Mouse (Mus musculus): ENCODE measurements around the gene Nfkbil1. TPM values are rescaled to one million over a fixed set of nuclear protein-coding genes. Genes with fewer than 3 reads are reported as not detected.

Gene Nfkbil1
- polyA plus RNA-seq, 1 experiment from 2014 or later, result 4.3 TPM

DNA sequence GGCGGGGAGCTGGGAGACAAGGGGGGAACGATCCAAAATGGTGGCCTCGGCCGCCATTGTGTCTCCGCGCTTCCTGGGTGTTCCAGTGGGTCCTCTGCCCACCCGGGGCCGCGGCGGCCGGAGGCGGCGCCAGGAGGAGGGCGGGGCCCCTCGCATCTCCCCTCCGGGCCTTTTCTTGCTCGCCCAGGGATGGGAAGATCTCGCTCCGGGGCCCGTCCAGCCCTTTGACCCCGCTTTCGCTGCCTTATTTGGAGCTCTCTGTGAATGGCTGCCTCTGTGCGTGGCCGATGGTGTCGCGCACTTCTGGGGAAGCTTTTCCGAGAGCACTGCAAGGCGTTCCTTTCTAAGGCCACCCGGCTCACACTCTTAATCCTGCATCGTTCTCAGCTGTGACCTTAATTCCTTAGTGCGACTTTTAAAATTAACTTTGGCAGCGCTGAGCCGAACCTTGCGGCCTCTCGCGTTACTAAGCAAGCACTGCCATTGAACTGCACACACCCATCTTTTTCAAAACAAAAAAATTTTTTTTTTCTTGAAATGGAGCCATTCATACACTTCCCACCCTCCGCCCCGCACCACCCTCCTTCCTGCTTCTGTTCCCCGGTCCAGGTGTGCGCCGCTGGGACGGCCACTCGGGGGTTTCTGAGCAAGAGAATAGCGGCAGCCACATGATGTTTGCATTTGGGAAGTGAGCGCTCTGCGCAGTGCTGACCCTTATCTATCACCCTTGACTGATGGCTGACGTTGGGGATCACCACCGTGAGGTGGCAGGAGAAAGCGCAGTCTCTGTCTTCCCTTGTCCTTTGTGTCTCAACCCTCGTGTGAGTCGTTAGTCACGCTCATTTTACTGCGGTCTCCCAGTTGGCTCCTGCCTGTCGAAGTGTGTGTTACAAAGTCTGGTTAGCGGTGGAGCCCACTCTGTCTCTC, 6.7 kb upstream of the Nfkbil1 start:
- Histone ChIP-seq H3K9me3 (ENCODE audit: control insufficient read depth, low read length) (no peaks in the 10 kb centered on the region), H3K9ac (ENCODE audit: low read length) (peak overlapping the region; percentile 99), H3K27me3 (replicated peaks; ENCODE audit: control insufficient read depth, insufficient read depth, low read length) (no peaks in the 10 kb centered on the region), H3K27ac (ENCODE audit: low read depth) (peak overlapping the region; percentile 99), H3K4me2 (ENCODE audit: low read length) (peak overlapping the region; percentile 87), H3K36me3 (ENCODE audit: control insufficient read depth, insufficient read depth, low read length) (peaks cover 41% of the 10 kb centered on the region), H3K4me3 (ENCODE audit: low read depth, low read length) (peak overlapping the region; percentile 86), H3K4me1 (replicated peaks; ENCODE audit: control insufficient read depth, insufficient read depth, low read length) (peaks cover 41% of the 10 kb centered on the region)
- under 1% methylated on average over 55 of the region's 55 CpGs for WGBS
- DNase-seq (ENCODE audit: low spot score) (peak; percentile 96), ATAC-seq (replicated peaks; ENCODE audit: low FRiP score, low TSS enrichment, low read depth) (peak; percentile 60)

DNA sequence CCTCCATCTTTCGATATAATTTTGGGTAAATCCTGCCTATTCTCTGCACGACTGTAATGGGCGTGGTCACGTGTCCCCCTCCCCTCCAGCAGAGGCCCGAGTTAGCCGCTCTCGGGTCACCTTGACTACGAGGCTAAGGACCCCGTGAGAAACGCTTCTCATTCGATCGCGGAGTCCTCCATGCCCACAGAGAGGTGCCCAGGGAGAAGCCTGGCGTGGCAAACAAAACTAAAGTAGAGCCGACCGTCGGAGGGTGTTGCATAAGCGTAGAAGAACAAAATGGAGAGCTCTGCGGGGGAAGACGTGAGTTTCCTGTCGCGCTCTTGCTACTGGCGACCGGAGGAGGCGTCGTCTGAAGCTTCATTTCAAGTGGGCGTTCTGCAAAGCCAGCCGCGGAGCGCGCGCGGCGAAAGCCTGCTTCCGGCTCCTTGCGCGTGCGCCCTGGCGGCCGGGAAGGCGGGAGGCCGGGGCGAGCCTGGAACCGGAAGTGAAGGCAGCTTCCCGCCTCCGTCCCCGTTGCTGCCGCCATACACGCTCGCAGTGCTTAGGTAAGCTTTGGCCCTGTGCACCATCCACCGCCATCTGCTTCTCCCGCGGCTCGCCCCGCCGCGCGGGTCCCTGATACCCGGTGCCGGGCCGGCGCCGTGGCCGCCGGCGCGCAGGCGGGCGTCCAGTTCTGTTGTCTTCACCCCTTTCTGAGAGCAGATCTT, 5.9 kb upstream of the Nfkbil1 start, which contains the start of gene Ddx39b:
Gene Ddx39b, plus strand, starts transcription at position 442 of the 710 bp plus-strand sequence.
- no peaks in the 10 kb centered on the region for H3K9me3 ChIP-seq (ENCODE audit: control insufficient read depth, low read length)

DNA sequence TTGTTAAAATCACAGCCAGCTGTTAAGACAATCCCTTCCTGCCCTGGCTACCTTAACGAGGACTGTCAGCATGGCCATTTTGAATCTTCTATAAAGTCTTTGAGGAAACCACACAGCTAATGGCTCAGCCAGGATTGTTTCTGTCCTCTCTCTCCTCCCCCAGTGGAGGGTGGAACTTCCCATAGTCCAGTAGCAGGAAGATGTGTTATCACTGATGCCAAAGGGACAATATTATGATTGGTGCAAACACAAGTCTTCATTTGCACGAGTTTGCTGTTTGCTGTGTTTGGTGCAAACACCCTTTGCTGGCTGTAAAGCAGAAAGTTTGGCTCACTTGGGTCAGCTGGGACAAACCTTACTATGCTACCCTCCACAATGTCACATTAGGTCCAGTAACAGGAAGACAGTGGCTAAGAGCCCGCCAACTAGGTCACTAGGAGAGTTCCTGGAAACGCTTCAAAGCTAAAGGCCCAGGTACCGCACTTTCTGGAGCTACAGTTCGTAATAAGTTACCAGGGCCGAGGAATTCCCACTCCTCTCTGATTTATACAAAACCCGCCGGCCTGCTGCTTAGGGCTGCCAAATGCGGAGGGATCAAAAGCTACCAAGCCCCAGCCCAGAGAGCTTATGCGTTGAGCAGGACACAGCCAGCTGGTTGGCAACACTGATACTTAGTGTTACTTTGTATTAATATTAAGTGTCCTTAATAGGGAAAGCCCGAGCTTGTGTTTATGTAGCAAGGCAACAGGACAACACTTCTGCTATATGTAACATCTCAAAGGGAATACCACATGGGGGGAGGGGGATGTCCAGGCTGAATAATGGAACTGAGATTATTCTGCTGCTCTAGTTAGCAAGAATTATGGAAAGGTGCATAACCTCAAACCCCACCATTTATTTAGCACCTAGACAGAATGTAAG, 5.1 kb upstream of the Nfkbil1 start:
- DNase-seq (ENCODE audit: low spot score) (no peak), ATAC-seq (replicated peaks; ENCODE audit: low FRiP score, low TSS enrichment, low read depth) (peak; percentile 0; the same call in 1 of the 2 replicates)
- Histone ChIP-seq H3K4me2 (ENCODE audit: low read length) (peak overlapping the region; percentile 87), H3K4me3 (ENCODE audit: low read depth, low read length) (peak overlapping the region; percentile 86), H3K4me1 (replicated peaks; ENCODE audit: control insufficient read depth, insufficient read depth, low read length) (peaks cover 39% of the 10 kb centered on the region), H3K27ac (ENCODE audit: low read depth) (peak overlapping the region; percentile 99), H3K9me3 (ENCODE audit: control insufficient read depth, low read length) (no peaks in the 10 kb centered on the region), H3K9ac (ENCODE audit: low read length) (peak overlapping the region; percentile 99), H3K36me3 (ENCODE audit: control insufficient read depth, insufficient read depth, low read length) (peaks cover 25% of the 10 kb centered on the region), H3K27me3 (replicated peaks; ENCODE audit: control insufficient read depth, insufficient read depth, low read length) (no peaks in the 10 kb centered on the region)
- 24% methylated on average over 12 of the region's 12 CpGs for WGBS

More for the DNA sequence above, 5.9 kb upstream of the Nfkbil1 start, which contains the start of gene Ddx39b:
- Histone ChIP-seq H3K4me3 (ENCODE audit: low read depth, low read length) (peak within 1 kb of the TSS; percentile 86), H3K27me3 (replicated peaks; ENCODE audit: control insufficient read depth, insufficient read depth, low read length) (no peaks in the 10 kb centered on the region), H3K27ac (ENCODE audit: low read depth) (peak within 1 kb of the TSS; percentile 99), H3K36me3 (ENCODE audit: control insufficient read depth, insufficient read depth, low read length) (peaks cover 33% of the 10 kb centered on the region), H3K4me2 (ENCODE audit: low read length) (peak within 1 kb of the TSS; percentile 87), H3K4me1 (replicated peaks; ENCODE audit: control insufficient read depth, insufficient read depth, low read length) (peaks cover 43% of the 10 kb centered on the region), H3K9ac (ENCODE audit: low read length) (peak within 1 kb of the TSS; percentile 99)
- WGBS, result under 1% methylated on average over 69 of the region's 69 CpGs
- ATAC-seq (replicated peaks; ENCODE audit: low FRiP score, low TSS enrichment, low read depth) (peak; percentile 91), DNase-seq (ENCODE audit: low spot score) (peak; percentile 99)

DNA sequence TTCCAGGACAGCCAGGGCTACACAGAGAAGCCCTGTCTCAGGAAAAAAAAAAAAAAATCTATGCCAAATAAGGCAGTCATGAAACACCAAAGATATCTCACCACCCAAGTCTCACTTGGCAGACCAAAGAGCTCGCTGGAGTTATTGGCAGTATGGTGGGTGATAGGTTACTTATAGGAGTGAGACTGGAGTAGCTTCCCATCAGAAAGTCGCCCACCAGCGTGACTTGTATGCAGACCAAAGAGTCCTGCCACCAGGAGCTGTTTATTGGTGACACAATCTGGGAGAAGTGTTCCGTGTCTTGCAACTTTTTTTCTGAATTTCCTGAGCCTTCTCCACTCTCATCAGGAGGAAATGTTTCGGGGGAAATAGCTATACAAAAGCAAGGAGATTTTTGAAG, 4.1 kb upstream of the Nfkbil1 start:
- peaks cover 31% of the 10 kb centered on the region for H3K4me1 ChIP-seq (replicated peaks; ENCODE audit: control insufficient read depth, insufficient read depth, low read length)
- H3K4me3 ChIP-seq (ENCODE audit: low read depth, low read length), result no peak overlapping the region
- peaks cover 15% of the 10 kb centered on the region for H3K36me3 ChIP-seq (ENCODE audit: control insufficient read depth, insufficient read depth, low read length)
- H3K9ac ChIP-seq (ENCODE audit: low read length), result no peak overlapping the region
- no peaks in the 10 kb centered on the region for H3K9me3 ChIP-seq (ENCODE audit: control insufficient read depth, low read length)
- H3K27ac ChIP-seq (ENCODE audit: low read depth), result peak overlapping the region; percentile 99; the same call in 1 of the 2 replicates
- 77% methylated on average over 5 of the region's 5 CpGs for WGBS
- ATAC-seq (replicated peaks; ENCODE audit: low FRiP score, low TSS enrichment, low read depth), result no peak
- H3K4me2 ChIP-seq (ENCODE audit: low read length), result no peak overlapping the region
- no peak for DNase-seq (ENCODE audit: low spot score)
- no peaks in the 10 kb centered on the region for H3K27me3 ChIP-seq (replicated peaks; ENCODE audit: control insufficient read depth, insufficient read depth, low read length)

DNA sequence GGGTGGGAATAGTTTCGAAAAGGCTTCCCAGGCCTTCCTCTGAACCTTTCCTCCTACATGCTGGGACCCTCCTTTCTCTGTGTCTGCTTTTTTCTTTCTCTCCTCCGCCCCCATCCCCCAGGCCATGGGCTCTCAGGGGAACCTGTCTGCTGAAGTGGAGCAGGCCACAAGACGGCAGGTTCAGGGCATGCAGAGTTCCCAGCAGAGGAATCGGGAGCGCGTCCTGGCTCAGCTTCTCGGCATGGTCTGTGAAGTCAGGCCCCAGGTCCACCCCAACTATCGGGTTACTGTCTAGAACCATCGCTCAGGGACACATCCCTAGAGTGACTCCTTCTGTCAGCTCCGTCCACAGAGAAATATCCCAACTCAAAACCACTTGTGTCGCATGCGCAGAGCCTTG, 1.9 kb upstream of the Nfkbil1 start:
- Histone ChIP-seq H3K4me2 (ENCODE audit: low read length) (no peak overlapping the region), H3K36me3 (ENCODE audit: control insufficient read depth, insufficient read depth, low read length) (no peaks in the 10 kb centered on the region), H3K4me1 (replicated peaks; ENCODE audit: control insufficient read depth, insufficient read depth, low read length) (peaks cover 35% of the 10 kb centered on the region), H3K27ac (ENCODE audit: low read depth) (no peak overlapping the region), H3K27me3 (replicated peaks; ENCODE audit: control insufficient read depth, insufficient read depth, low read length) (no peaks in the 10 kb centered on the region), H3K4me3 (ENCODE audit: low read depth, low read length) (no peak overlapping the region), H3K9me3 (ENCODE audit: control insufficient read depth, low read length) (no peaks in the 10 kb centered on the region), H3K9ac (ENCODE audit: low read length) (no peak overlapping the region)
- ATAC-seq (replicated peaks; ENCODE audit: low FRiP score, low TSS enrichment, low read depth) (no peak), DNase-seq (ENCODE audit: low spot score) (no peak)
- 91% methylated on average over 12 of the region's 12 CpGs for WGBS

DNA sequence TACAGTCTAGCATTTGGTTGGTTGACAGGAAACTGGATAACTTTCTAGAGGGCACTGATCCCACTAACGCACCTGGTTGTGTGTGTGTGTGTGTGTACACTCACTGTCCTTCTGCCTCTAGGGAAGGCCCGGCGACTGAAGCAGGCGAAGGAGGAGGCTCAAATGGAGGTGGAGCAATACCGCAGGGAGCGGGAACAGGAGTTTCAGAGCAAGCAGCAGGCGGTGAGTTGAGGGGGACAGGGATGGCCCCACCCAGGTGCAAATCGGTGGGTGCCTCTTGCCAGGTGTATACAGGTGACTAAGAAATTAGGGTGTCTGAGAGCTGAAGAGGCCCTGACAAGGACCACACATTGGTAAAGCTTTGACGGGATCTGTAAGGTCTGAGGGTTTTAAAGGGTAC, 1.4 kb upstream of the Nfkbil1 start:
- WGBS, result 72% methylated on average over 9 of the region's 9 CpGs
- ATAC-seq (replicated peaks; ENCODE audit: low FRiP score, low TSS enrichment, low read depth), result no peak
- Histone ChIP-seq H3K27ac (ENCODE audit: low read depth) (no peak overlapping the region), H3K4me3 (ENCODE audit: low read depth, low read length) (no peak overlapping the region), H3K9ac (ENCODE audit: low read length) (no peak overlapping the region), H3K36me3 (ENCODE audit: control insufficient read depth, insufficient read depth, low read length) (no peaks in the 10 kb centered on the region), H3K4me2 (ENCODE audit: low read length) (no peak overlapping the region), H3K4me1 (replicated peaks; ENCODE audit: control insufficient read depth, insufficient read depth, low read length) (peaks cover 38% of the 10 kb centered on the region), H3K9me3 (ENCODE audit: control insufficient read depth, low read length) (no peaks in the 10 kb centered on the region), H3K27me3 (replicated peaks; ENCODE audit: control insufficient read depth, insufficient read depth, low read length) (no peaks in the 10 kb centered on the region)
- DNase-seq (ENCODE audit: low spot score), result no peak

DNA sequence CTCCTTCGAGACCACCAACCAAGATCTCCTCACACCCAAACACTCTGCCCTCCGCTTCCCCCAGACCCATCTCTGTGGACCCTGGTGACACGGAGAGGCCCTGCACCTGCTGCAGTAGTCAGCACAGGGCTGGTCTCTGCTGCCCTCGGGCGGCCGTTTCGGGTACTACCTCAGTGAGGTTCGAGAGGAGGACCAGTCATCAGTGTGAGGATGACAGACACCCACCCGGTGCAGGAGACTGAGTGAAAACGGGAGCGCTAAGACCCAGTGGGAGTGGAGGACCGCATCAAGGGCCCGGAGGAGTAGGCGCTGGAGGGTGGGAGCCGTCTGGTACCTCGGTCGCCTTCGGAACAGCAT, 776 bp upstream of the Nfkbil1 start:
- Histone ChIP-seq H3K4me2 (ENCODE audit: low read length) (peak overlapping the region; percentile 84), H3K27ac (ENCODE audit: low read depth) (peak overlapping the region; percentile 96), H3K27me3 (replicated peaks; ENCODE audit: control insufficient read depth, insufficient read depth, low read length) (no peaks in the 10 kb centered on the region), H3K9me3 (ENCODE audit: control insufficient read depth, low read length) (no peaks in the 10 kb centered on the region), H3K4me1 (replicated peaks; ENCODE audit: control insufficient read depth, insufficient read depth, low read length) (peaks cover 42% of the 10 kb centered on the region), H3K36me3 (ENCODE audit: control insufficient read depth, insufficient read depth, low read length) (peaks cover 1% of the 10 kb centered on the region; the same call in 1 of the 2 replicates), H3K4me3 (ENCODE audit: low read depth, low read length) (peak overlapping the region; percentile 59), H3K9ac (ENCODE audit: low read length) (peak overlapping the region; percentile 73)
- 2% methylated on average over 18 of the region's 18 CpGs for WGBS
- DNase-seq (ENCODE audit: low spot score) (peak; percentile 100), ATAC-seq (replicated peaks; ENCODE audit: low FRiP score, low TSS enrichment, low read depth) (peak; percentile 56)

DNA sequence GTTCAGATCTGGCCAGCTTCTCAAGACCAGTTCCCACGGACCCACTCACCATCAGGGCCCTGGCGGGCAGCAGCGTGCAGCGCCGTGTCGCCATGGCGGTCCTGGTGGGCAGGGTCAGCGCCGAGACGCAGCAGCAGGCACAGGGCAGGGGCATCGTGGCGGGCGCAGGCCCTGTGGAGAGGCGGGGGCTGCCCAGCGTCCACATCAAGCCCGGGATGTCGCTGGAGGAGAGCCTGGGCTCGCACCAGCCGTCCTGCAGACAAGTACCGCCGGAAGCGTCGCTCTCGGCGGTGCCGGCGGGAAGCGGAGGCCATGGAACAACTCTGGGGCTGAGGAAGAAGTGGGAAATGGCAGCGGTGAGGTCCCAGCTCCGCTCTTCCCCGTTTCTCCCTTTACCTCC, 689 bp downstream of the Nfkbil1 start:
- peaks cover 10% of the 10 kb centered on the region; the same call in 1 of the 2 replicates for H3K36me3 ChIP-seq (ENCODE audit: control insufficient read depth, insufficient read depth, low read length)
- peaks cover 39% of the 10 kb centered on the region for H3K4me1 ChIP-seq (replicated peaks; ENCODE audit: control insufficient read depth, insufficient read depth, low read length)
- H3K9me3 ChIP-seq (ENCODE audit: control insufficient read depth, low read length), result no peaks in the 10 kb centered on the region
- H3K27me3 ChIP-seq (replicated peaks; ENCODE audit: control insufficient read depth, insufficient read depth, low read length), result no peaks in the 10 kb centered on the region
- H3K4me3 ChIP-seq (ENCODE audit: low read depth, low read length), result peak overlapping the region; percentile 59
- 3% methylated on average over 31 of the region's 31 CpGs for WGBS
- DNase-seq (ENCODE audit: low spot score), result peak; percentile 79
- H3K9ac ChIP-seq (ENCODE audit: low read length), result peak overlapping the region; percentile 73
- ATAC-seq (replicated peaks; ENCODE audit: low FRiP score, low TSS enrichment, low read depth), result 0 out of 2 replicates have a peak, but pooled peaks have one; percentile 2
- H3K4me2 ChIP-seq (ENCODE audit: low read length), result peak overlapping the region; percentile 84
- H3K27ac ChIP-seq (ENCODE audit: low read depth), result peak overlapping the region; percentile 96

Measured in intestine, embryonic 14.5 days (tissue).